Mouse (Mus musculus): ENCODE results near the gene Capn5.

DNA sequence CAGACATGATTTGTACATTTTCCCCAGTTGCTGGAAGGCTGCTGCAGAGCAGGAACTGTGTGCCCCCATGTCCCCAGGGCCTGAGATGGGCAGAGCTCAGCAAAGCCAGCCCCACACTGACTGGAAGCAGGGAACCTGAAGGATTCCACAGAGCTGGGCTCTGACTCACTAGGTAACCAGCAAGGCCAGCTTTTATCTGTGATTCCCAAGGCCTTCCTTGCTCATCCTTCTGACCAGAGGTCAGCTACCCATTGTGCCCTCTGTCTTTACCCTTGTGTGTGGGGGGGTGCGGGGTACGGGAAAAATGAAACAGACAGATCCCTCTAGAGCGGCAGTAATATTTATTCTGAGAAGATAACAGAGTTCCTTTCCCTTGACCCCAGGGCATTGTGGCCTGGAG, 56.8 kb downstream of the Capn5 start:
- TF ChIP-seq POLR2A (IDR thresholded peaks at IDR 0.05; ENCODE audit: low read depth, low read length), result no peak
- TF ChIP-seq MAZ (IDR thresholded peaks at IDR 0.05; ENCODE audit: low read depth, low read length), result no peak

Data from CH12.LX (cell line).